Mouse (Mus musculus): ENCODE measurements around the gene Trim65. TPM values are rescaled to one million over a fixed set of nuclear protein-coding genes. Genes with fewer than 3 reads are reported as not detected.
A peak's percentile ranks its signal among the peaks of the same experiment; 100 is the strongest.

Gene Trim65
- polyA plus RNA-seq (2014; fragmentation: Nextera tagmentation; extraction: Ambion mirVana): 5.3 and 5.5 TPM in 2 replicates

GRCm38 (mm10) chr11:116130488-116131205 is at the start of gene Trim65:
Trim65 (minus strand) TSS chr11:116131128.
- H3K9me3 ChIP-seq (ENCODE audit: control insufficient read depth, low read length): no peaks in the 10 kb centered on the region
- peaks cover 18% of the 10 kb centered on the region for H3K4me1 ChIP-seq (replicated peaks; ENCODE audit: control insufficient read depth, insufficient read depth, low read length)
- H3K4me2 ChIP-seq (ENCODE audit: low read length): peak within 1 kb of the TSS; percentile 50
- H3K36me3 ChIP-seq (ENCODE audit: control insufficient read depth, insufficient read depth, low read length): peaks cover 43% of the 10 kb centered on the region
- H3K27ac ChIP-seq (ENCODE audit: low read depth): peak within 1 kb of the TSS; percentile 84
- H3K27me3 ChIP-seq (replicated peaks; ENCODE audit: control insufficient read depth, insufficient read depth, low read length): no peaks in the 10 kb centered on the region
- DNase-seq (ENCODE audit: low spot score) (peak; percentile 93), ATAC-seq (replicated peaks; ENCODE audit: low FRiP score, low TSS enrichment, low read depth) (peak; percentile 82)
- under 1% methylated on average over 69 of the region's 69 CpGs for WGBS
- H3K4me3 ChIP-seq (ENCODE audit: low read depth, low read length): peak within 1 kb of the TSS; percentile 43
- peak within 1 kb of the TSS; percentile 67 for H3K9ac ChIP-seq (ENCODE audit: low read length)

GRCm38 (mm10) chr11:116178411-116179121 is 47.6 kb upstream of the Trim65 start:
- Histone ChIP-seq H3K9ac (ENCODE audit: low read length) (no peak overlapping the region), H3K36me3 (ENCODE audit: control insufficient read depth, insufficient read depth, low read length) (peaks cover 82% of the 10 kb centered on the region)
- ATAC-seq (replicated peaks; ENCODE audit: low FRiP score, low TSS enrichment, low read depth): no peak

GRCm38 (mm10) chr11:116176010-116176409 is 45.1 kb upstream of the Trim65 start:
- no peak for DNase-seq (ENCODE audit: low spot score)
- no peak overlapping the region for H3K9ac ChIP-seq (ENCODE audit: low read length)
- H3K4me3 ChIP-seq (ENCODE audit: low read depth, low read length): no peak overlapping the region
- H3K9me3 ChIP-seq (ENCODE audit: control insufficient read depth, low read length): no peaks in the 10 kb centered on the region
- no peak overlapping the region for H3K27ac ChIP-seq (ENCODE audit: low read depth)
- H3K36me3 ChIP-seq (ENCODE audit: control insufficient read depth, insufficient read depth, low read length): peaks cover 82% of the 10 kb centered on the region
- H3K27me3 ChIP-seq (replicated peaks; ENCODE audit: control insufficient read depth, insufficient read depth, low read length): no peaks in the 10 kb centered on the region
- 79% methylated on average over 7 of the region's 7 CpGs for WGBS
- no peak for ATAC-seq (replicated peaks; ENCODE audit: low FRiP score, low TSS enrichment, low read depth)
- H3K4me1 ChIP-seq (replicated peaks; ENCODE audit: control insufficient read depth, insufficient read depth, low read length): no peaks in the 10 kb centered on the region
- H3K4me2 ChIP-seq (ENCODE audit: low read length): no peak overlapping the region

More at GRCm38 (mm10) chr11:116178411-116179121, 47.6 kb upstream of the Trim65 start:
- no peak for DNase-seq (ENCODE audit: low spot score)
- Histone ChIP-seq H3K27me3 (replicated peaks; ENCODE audit: control insufficient read depth, insufficient read depth, low read length) (no peaks in the 10 kb centered on the region), H3K27ac (ENCODE audit: low read depth) (no peak overlapping the region), H3K4me1 (replicated peaks; ENCODE audit: control insufficient read depth, insufficient read depth, low read length) (no peaks in the 10 kb centered on the region), H3K4me2 (ENCODE audit: low read length) (no peak overlapping the region), H3K4me3 (ENCODE audit: low read depth, low read length) (no peak overlapping the region), H3K9me3 (ENCODE audit: control insufficient read depth, low read length) (no peaks in the 10 kb centered on the region)
- 88% methylated on average over 20 of the region's 20 CpGs for WGBS

GRCm38 (mm10) chr11:116174775-116175448 is 44.0 kb upstream of the Trim65 start:
- Histone ChIP-seq H3K27ac (ENCODE audit: low read depth) (no peak overlapping the region), H3K4me3 (ENCODE audit: low read depth, low read length) (no peak overlapping the region), H3K36me3 (ENCODE audit: control insufficient read depth, insufficient read depth, low read length) (peaks cover 73% of the 10 kb centered on the region), H3K4me2 (ENCODE audit: low read length) (no peak overlapping the region), H3K9ac (ENCODE audit: low read length) (no peak overlapping the region), H3K4me1 (replicated peaks; ENCODE audit: control insufficient read depth, insufficient read depth, low read length) (no peaks in the 10 kb centered on the region), H3K27me3 (replicated peaks; ENCODE audit: control insufficient read depth, insufficient read depth, low read length) (no peaks in the 10 kb centered on the region), H3K9me3 (ENCODE audit: control insufficient read depth, low read length) (no peaks in the 10 kb centered on the region)
- 90% methylated on average over 22 of the region's 22 CpGs for WGBS
- ATAC-seq (replicated peaks; ENCODE audit: low FRiP score, low TSS enrichment, low read depth) (no peak), DNase-seq (ENCODE audit: low spot score) (no peak)

GRCm38 (mm10) chr11:116171959-116172358 is 41.0 kb upstream of the Trim65 start:
- peaks cover under 1% of the 10 kb centered on the region; the same call in 1 of the 2 replicates for H3K4me1 ChIP-seq (replicated peaks; ENCODE audit: control insufficient read depth, insufficient read depth, low read length)
- DNase-seq (ENCODE audit: low spot score): no peak
- no peak overlapping the region for H3K27ac ChIP-seq (ENCODE audit: low read depth)
- H3K4me2 ChIP-seq (ENCODE audit: low read length): no peak overlapping the region
- no peak overlapping the region for H3K9ac ChIP-seq (ENCODE audit: low read length)
- peaks cover 49% of the 10 kb centered on the region for H3K36me3 ChIP-seq (ENCODE audit: control insufficient read depth, insufficient read depth, low read length)
- 91% methylated on average over 2 of the region's 2 CpGs for WGBS
- H3K27me3 ChIP-seq (replicated peaks; ENCODE audit: control insufficient read depth, insufficient read depth, low read length): no peaks in the 10 kb centered on the region
- no peaks in the 10 kb centered on the region for H3K9me3 ChIP-seq (ENCODE audit: control insufficient read depth, low read length)
- H3K4me3 ChIP-seq (ENCODE audit: low read depth, low read length): no peak overlapping the region
- ATAC-seq (replicated peaks; ENCODE audit: low FRiP score, low TSS enrichment, low read depth): no peak

GRCm38 (mm10) chr11:116170003-116170800 is 39.3 kb upstream of the Trim65 start:
- no peak for ATAC-seq (replicated peaks; ENCODE audit: low FRiP score, low TSS enrichment, low read depth)

GRCm38 (mm10) chr11:116169214-116169613 is 38.3 kb upstream of the Trim65 start:
- Histone ChIP-seq H3K4me2 (ENCODE audit: low read length) (no peak overlapping the region), H3K9me3 (ENCODE audit: control insufficient read depth, low read length) (no peaks in the 10 kb centered on the region), H3K36me3 (ENCODE audit: control insufficient read depth, insufficient read depth, low read length) (peaks cover 34% of the 10 kb centered on the region), H3K4me1 (replicated peaks; ENCODE audit: control insufficient read depth, insufficient read depth, low read length) (peaks cover 7% of the 10 kb centered on the region; the same call in 1 of the 2 replicates), H3K9ac (ENCODE audit: low read length) (no peak overlapping the region), H3K27me3 (replicated peaks; ENCODE audit: control insufficient read depth, insufficient read depth, low read length) (no peaks in the 10 kb centered on the region), H3K4me3 (ENCODE audit: low read depth, low read length) (no peak overlapping the region), H3K27ac (ENCODE audit: low read depth) (no peak overlapping the region)
- DNase-seq (ENCODE audit: low spot score) (no peak), ATAC-seq (replicated peaks; ENCODE audit: low FRiP score, low TSS enrichment, low read depth) (no peak)
- WGBS: 86% methylated on average over 3 of the region's 3 CpGs

More at GRCm38 (mm10) chr11:116170003-116170800, 39.3 kb upstream of the Trim65 start:
- H3K27me3 ChIP-seq (replicated peaks; ENCODE audit: control insufficient read depth, insufficient read depth, low read length): no peaks in the 10 kb centered on the region
- H3K36me3 ChIP-seq (ENCODE audit: control insufficient read depth, insufficient read depth, low read length): peaks cover 40% of the 10 kb centered on the region
- no peak for DNase-seq (ENCODE audit: low spot score)
- H3K4me3 ChIP-seq (ENCODE audit: low read depth, low read length): no peak overlapping the region
- no peak overlapping the region for H3K4me2 ChIP-seq (ENCODE audit: low read length)
- WGBS: 81% methylated on average over 5 of the region's 5 CpGs
- H3K9me3 ChIP-seq (ENCODE audit: control insufficient read depth, low read length): no peaks in the 10 kb centered on the region
- peaks cover 7% of the 10 kb centered on the region; the same call in 1 of the 2 replicates for H3K4me1 ChIP-seq (replicated peaks; ENCODE audit: control insufficient read depth, insufficient read depth, low read length)
- H3K9ac ChIP-seq (ENCODE audit: low read length): no peak overlapping the region
- H3K27ac ChIP-seq (ENCODE audit: low read depth): no peak overlapping the region
